In genomic region chr4:56654327-56654726, GRCm38 (mm10) we compare ENCODE assay signal across 11 mouse cellular contexts.
DNase-seq lines count a peak whose midpoint lies in the region; ATAC-seq and TF ChIP-seq lines count a peak whose summit lies in the region.
"Had no signal": no experiment of that assay in that cellular context is flagged by ENCODE, and none has a peak within 500 bp of the region (broad histone marks: within the 10 kb centered on the region; RNA-seq: fewer than 3 reads in every experiment).

No protein-coding gene starts in this region.

- H3K27me3 ChIP-seq in hindbrain, postnatal 0 days (ENCODE audit: insufficient read depth, low read length): no peaks in the 10 kb centered on the region
- H3K27me3 ChIP-seq in hindbrain, embryonic 13.5 days: no peaks in the 10 kb centered on the region

- no peaks in the 10 kb centered on the region for H3K36me3 ChIP-seq in hindbrain, postnatal 0 days (ENCODE audit: insufficient read depth, low read length)
- H3K36me3 ChIP-seq in hindbrain, embryonic 13.5 days: no peaks in the 10 kb centered on the region

- no peak overlapping the region for H3K4me2 ChIP-seq in hindbrain, postnatal 0 days (ENCODE audit: low read depth, low read length)
- H3K4me2 ChIP-seq in hindbrain, embryonic 13.5 days: no peak overlapping the region

- TF ChIP-seq CTCF in hindbrain, postnatal 0 days (IDR thresholded peaks at IDR 0.05; ENCODE audit: low read depth): no peak

- no peak overlapping the region for H3K4me3 ChIP-seq in hindbrain, postnatal 0 days (ENCODE audit: low read length)
- no peak overlapping the region for H3K4me3 ChIP-seq in hindbrain, embryonic 13.5 days
- H3K4me3 ChIP-seq: myocyte had no signal

- no peaks in the 10 kb centered on the region for H3K9me3 ChIP-seq in hindbrain, postnatal 0 days (ENCODE audit: low read length)
- H3K9me3 ChIP-seq in hindbrain, embryonic 13.5 days: no peaks in the 10 kb centered on the region

- DNase-seq in hindbrain, postnatal 0 days (ENCODE audit: low spot score): no peak
- DNase-seq in urinary bladder, postnatal 14 days (ENCODE audit: low spot score): peak; percentile 24
- DNase-seq in urinary bladder, adult 18-20 months (ENCODE audit: low spot score in 2 of 2): no peak
- peak; percentile 29 to 72 for DNase-seq in layer of hippocampus, postnatal 14 days (ENCODE audit: low spot score in 2 of 2)
- no peak for DNase-seq in thymus, postnatal 4 days
- no peak for DNase-seq in retina, postnatal 1 day
- DNase-seq: kidney, adult 2 months; liver, postnatal 0 days; thymus, adult 18-20 months had no signal

- peak; percentile 69; the same call in 1 of the 2 replicates for ATAC-seq in hindbrain, postnatal 0 days
- ATAC-seq in hindbrain, embryonic 13.5 days (ENCODE audit: low FRiP score): no peak
- ATAC-seq: liver, postnatal 0 days had no signal

- no peak overlapping the region for H3K27ac ChIP-seq in hindbrain, postnatal 0 days
- no peak overlapping the region for H3K27ac ChIP-seq in hindbrain, embryonic 13.5 days

- no peak overlapping the region for H3K9ac ChIP-seq in hindbrain, postnatal 0 days (replicated peaks; ENCODE audit: low read length)
- no peak overlapping the region for H3K9ac ChIP-seq in hindbrain, embryonic 13.5 days
- H3K9ac ChIP-seq: liver, postnatal 0 days had no signal

- H3K4me1 ChIP-seq in hindbrain, postnatal 0 days (ENCODE audit: insufficient read depth, low read length): no peaks in the 10 kb centered on the region
- H3K4me1 ChIP-seq in hindbrain, embryonic 13.5 days (replicated peaks): peaks cover 8% of the 10 kb centered on the region

- 74% methylated on average over 4 of the region's 4 CpGs for WGBS in hindbrain, postnatal 0 days
- WGBS in hindbrain, embryonic 13.5 days: 67% methylated on average over 4 of the region's 4 CpGs

Comparison
In these comparisons a context has a peak if more than half of its experiments do, and no peak if none do; other contexts are left out.
1. DNase-seq: peak in urinary bladder, postnatal 14 days (single experiment) and layer of hippocampus, postnatal 14 days (2 of 2); none in hindbrain, postnatal 0 days (single experiment), urinary bladder, adult 18-20 months (0 of 2), thymus, postnatal 4 days (single experiment) and retina, postnatal 1 day (single experiment).